Mouse (Mus musculus): ENCODE results near the gene Enc1.
"Not testable (repeated sequence)": the region's sequence is repeated elsewhere in the genome, so short reads cannot be mapped to it uniquely, and the experiment has no call there.

The Enc1 gene

DNA sequence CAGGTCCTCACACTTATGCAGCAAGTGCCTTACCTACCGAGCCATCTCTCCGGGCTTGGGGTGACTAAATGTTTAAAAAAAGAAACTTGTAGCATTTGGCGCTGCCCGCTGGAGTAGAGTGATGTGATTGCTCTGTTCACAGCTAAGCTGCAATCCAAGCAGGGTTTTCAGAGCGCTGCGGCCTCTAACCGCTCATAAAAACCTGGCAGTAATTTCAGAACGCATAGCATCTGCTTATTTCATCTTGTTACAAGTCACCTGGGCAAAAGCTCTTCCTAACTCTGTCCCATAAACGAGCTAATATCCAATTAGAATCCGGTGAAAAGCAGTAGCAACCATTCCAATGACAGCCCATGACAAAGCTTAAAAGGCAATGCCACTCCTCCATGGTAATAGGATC, 21.8 kb downstream of the Enc1 start:
- in situ Hi-C loops (cut with MboI; ENCODE audit: low pct_unique_long_range_greater_than_20kb in 1 of 2, low sequenced_read_pairs in 2 of 2, unreplicated experiment in 1 of 2) = no loop called here

DNA sequence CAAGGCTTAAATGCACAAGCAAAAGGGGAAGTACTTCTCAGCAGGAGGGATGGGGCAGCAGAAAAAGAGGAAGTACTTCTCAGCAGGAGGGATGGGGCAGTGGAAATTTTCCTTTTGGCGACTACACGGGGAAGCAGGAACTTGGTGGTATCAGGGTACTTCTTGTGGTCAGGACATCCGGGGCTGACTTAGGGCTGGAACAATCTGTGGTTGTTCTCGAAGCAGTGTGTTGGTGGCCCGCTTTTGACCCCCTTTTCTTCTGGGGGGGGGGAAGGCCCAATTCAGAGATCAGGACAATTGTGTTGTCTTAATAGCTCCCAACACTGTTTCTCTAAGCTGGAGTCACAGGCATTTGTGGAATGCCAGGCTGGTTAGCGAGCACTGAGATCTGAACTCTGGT, 24.6 kb downstream of the Enc1 start:
- in situ Hi-C loops (cut with MboI; ENCODE audit: low pct_unique_long_range_greater_than_20kb in 1 of 2, low sequenced_read_pairs in 2 of 2, unreplicated experiment in 1 of 2) = not testable (repeated sequence)

DNA sequence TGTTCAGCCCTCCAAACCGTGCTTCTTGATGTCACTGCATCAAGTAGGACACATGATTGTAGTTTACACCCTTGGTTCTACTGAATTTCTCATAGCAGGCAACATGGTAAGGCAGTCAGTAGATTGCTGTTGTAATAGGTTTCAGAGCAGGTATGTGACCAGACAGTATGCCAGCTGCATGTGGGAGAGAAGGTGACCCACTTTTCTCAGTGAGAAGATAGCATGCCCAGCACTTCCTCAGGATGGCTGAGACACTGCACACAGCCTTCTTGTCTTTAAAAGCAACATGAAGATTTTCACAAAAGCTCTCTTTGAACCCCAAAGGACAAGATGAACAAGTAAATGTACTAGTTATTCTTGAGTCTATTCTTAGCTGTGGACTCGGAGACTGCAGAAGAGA, 29.8 kb downstream of the Enc1 start:
- in situ Hi-C loops (cut with MboI; ENCODE audit: low pct_unique_long_range_greater_than_20kb in 1 of 2, low sequenced_read_pairs in 2 of 2, unreplicated experiment in 1 of 2) = no loop called here

DNA sequence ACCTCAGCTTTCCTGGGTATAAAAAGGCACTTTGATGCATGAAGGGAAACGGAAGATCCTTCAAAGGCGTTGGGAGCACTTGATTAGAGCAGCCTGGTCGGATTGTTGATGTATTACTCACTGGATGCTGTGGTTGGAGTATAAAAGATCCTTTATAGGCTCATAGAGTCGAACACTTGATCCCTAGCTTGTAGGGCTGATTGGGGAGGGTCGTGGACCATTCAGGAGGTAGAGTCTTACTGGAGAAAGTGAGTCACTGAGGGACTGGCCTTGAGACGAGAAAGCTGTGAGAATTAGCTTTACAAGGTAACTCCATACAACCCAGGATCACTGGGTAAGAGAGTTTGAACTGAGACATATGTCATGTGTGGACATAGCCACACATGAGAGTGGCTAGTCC, 30.7 kb downstream of the Enc1 start:
- in situ Hi-C loops (cut with MboI; ENCODE audit: low pct_unique_long_range_greater_than_20kb in 1 of 2, low sequenced_read_pairs in 2 of 2, unreplicated experiment in 1 of 2) = no loop called here

DNA sequence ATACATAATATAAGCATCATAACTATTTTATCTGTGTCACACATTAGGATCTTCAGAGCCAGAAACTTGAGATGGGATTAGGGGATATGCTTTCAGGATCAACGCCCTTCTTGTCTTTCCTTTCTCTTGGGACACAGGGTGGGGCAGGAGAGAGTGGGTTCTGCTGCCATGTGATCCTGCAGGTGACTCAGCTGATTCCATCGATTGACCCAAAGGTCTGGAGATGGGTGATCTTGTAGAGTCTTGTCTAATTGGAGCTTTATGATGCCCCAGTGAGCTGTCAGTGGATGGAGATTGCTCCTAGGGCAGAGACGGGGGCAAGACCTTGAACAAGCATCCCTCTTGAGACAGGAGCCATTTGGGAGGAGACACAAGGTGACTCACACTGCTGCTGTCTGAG, 33.9 kb downstream of the Enc1 start:
- in situ Hi-C loops (cut with MboI; ENCODE audit: low pct_unique_long_range_greater_than_20kb in 1 of 2, low sequenced_read_pairs in 2 of 2, unreplicated experiment in 1 of 2) = no loop called here

DNA sequence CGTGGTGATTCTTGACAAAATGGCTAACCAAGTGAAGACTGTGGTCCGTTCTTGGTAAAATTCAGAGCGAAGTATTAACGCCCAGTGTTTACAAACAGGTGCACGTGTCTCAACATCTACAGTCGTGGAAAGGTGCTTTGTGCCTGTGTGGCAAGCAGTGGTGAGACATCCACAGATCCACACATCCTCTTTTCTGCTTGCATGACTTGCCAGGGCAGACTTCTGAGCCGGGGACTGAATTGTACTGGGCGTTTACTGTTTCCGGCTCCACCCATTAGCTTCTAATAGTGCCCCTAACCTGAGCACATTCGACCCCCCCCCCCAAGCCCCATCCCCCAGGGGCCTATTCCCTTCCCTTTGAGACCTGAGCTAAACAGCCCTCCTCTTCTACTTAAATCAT, 34.6 kb downstream of the Enc1 start:
- in situ Hi-C loops (cut with MboI; ENCODE audit: low pct_unique_long_range_greater_than_20kb in 1 of 2, low sequenced_read_pairs in 2 of 2, unreplicated experiment in 1 of 2) = no loop called here

DNA sequence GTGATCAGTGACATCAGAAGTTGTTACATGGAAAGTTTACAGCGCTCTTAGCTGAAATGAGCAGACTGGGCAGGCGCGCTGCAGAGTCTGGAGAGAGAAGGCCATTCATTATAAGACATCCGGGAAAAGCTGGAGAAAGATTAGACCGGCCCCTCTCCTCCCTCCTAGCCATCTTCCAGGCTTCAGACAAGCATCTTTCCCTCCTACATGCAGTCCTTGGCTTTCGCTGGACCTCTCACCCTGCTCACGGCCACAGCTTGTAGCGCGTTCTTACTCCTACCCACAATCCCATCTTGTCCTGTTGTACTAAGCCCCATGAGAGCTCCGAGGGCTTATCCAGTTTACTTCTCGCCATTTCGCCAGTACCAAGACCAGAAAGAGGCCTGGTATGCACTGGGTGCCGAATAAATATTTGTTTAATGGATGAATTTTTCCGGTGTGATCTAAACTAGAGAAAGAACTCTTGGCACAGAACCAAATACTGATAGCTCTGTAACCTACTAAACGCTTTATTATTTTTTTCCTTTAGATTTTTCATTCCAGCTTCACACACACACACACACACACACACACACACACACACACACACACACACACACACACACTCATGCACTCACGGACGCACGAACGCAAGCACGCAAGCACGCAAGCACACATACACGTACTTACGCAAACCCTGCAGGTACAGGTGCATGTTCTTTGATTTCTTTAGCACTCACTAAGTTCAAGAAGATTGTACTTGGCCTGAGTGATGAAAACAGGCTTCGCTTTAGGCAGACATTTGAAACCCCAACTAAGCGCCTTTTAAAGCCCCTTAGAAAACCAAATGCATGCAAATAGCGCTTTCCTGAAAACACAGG, 41.4 kb downstream of the Enc1 start:
- in situ Hi-C loops (cut with MboI; ENCODE audit: low pct_unique_long_range_greater_than_20kb in 1 of 2, low sequenced_read_pairs in 2 of 2, unreplicated experiment in 1 of 2) = no loop called here

DNA sequence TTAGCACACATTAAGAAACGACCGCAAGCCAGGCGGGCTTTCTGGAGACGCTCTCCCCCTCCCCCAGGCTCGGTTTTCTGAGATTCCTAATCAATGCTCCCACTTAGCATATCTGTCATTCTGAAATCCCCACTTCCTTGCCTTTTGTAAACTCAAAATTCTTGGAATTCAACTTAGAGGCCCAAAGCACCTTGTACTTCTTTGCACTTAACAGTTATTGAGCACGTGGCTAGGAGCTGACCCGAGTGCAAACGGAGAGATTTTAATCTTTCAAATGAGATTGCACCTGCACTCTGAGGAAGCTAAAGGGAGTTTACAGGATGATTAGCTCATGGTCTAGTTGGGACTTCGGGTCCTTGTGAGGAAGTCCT, 42.0 kb downstream of the Enc1 start:
- in situ Hi-C loops (cut with MboI; ENCODE audit: low pct_unique_long_range_greater_than_20kb in 1 of 2, low sequenced_read_pairs in 2 of 2, unreplicated experiment in 1 of 2) = no loop called here

DNA sequence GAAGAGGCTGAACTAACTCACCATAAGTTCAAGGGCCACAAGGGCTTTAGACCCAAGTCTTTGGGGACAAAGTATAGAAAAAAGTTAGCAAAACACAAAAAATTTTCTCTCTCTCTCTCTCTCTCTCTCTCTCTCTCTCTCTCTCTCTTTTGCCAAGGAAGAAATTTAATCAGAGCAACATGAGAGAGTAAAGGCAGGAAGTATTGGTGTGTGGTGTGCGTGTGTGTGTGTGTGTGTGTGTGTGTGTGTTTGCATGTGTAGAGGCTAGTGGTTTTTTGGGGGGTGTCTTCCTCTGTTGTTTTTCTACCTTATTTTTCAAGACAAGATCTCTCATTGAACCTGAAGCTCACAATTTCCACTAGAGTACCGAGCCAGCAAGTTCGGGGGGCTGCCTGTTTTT, 46.1 kb downstream of the Enc1 start:
- in situ Hi-C loops (cut with MboI; ENCODE audit: low pct_unique_long_range_greater_than_20kb in 1 of 2, low sequenced_read_pairs in 2 of 2, unreplicated experiment in 1 of 2) = no loop called here

DNA sequence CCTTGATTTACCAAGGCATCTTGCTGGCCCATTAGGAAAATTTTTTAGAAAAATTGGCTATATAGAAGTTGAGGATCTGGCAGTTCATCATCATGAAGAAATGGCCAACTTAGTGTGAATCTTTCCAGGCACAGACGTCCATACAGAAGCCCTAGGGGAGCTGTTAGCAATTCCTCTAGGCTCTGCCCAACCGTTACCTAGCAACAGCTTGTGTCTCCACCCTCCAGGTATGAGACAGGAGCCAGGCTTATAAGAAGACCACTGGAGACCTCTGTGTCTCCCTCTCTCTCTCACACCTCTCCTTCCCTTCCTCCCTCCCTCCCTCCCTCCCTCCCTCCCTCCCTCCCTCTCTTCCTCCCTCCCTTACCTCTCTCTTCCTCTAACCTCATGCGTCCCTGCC, 49.8 kb downstream of the Enc1 start:
- in situ Hi-C loops (cut with MboI; ENCODE audit: low pct_unique_long_range_greater_than_20kb in 1 of 2, low sequenced_read_pairs in 2 of 2, unreplicated experiment in 1 of 2) = loop anchor here in 1 of 2 experiments (10.0 kb wide), 1 partner anchor 46 kb away; the partner anchor contains the start of gene Enc1

DNA sequence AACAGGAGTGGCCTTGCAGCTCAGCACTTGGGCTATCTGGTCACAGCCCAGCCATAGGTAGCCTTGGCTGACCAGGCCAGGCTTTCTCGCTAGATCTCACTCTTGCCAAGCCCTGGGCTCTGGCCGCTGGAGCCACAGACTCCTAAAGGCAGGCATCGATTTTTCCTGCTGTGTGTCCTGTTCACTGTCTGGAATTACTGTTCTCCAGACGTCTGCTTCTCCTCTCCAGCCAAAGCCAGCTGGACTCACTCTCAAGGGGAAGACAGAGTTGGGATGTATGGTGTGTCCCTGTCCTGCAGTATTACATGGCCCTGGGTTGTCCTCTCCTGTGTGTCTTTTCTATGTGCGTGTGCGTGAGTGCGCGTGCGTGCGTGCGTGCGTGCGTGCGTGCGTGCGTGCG, 50.4 kb downstream of the Enc1 start:
- in situ Hi-C loops (cut with MboI; ENCODE audit: low pct_unique_long_range_greater_than_20kb in 1 of 2, low sequenced_read_pairs in 2 of 2, unreplicated experiment in 1 of 2) = loop anchor here in 1 of 2 experiments (10.0 kb wide), 1 partner anchor 47 kb away; the partner anchor contains the start of gene Enc1

DNA sequence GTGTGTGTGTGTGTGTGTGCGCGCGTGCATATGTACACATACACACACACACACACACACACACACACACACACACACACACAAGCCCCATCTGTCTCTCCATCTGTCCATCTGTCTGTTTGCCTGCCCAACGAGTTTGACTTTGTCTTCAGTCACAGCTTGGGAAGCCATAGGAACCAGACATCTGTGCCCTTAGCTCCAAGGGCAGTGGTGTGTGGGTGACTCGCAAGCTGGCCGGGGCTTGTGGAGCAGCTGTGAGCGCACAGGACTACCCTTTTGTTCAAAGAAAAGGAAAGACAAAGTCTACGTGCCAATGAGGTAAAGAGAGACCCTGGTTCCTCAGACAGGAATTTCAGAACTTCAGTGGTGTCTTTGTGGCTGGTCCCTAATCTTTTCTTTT, 51.1 kb downstream of the Enc1 start:
- in situ Hi-C loops (cut with MboI; ENCODE audit: low pct_unique_long_range_greater_than_20kb in 1 of 2, low sequenced_read_pairs in 2 of 2, unreplicated experiment in 1 of 2) = loop anchor here in 1 of 2 experiments (10.0 kb wide), 1 partner anchor 47 kb away; the partner anchor contains the start of gene Enc1

DNA sequence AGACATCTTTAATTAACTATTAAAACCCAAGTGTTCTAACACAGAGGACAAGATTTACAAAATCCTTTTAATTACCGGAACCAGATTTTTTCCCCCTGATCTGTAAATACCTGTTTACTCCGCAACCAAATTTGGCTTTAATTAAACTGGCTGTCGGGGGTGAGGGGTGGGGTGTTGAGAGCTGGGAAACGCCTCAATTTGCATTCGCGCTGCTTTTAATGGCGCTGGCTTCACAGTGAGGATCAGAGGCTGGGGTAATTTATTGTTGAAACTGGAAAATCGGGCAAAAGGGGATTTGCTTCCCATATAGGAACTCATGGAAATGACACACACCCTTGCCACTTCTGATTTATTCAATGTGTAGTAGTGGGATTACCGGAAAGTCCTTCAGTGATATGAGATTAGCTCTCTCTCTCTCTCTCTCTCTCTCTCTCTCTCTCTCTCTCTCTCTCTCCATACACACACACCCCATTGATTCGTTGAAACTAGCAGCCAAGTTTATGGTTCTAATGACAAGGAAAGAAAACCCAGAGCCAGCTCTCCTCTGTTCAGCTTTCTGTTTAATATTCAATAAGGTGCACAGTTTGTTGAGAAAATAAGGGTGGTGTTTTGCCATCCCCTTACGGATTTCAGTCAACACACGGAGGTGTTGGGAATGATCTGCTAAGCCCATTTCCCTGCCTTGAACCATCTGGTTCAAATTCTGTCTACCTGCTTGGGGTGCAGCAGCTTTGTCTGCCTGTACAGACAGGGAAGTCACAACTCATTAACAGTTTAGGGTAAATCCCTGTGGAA, 51.7 kb downstream of the Enc1 start:
- in situ Hi-C loops (cut with MboI; ENCODE audit: low pct_unique_long_range_greater_than_20kb in 1 of 2, low sequenced_read_pairs in 2 of 2, unreplicated experiment in 1 of 2) = loop anchor here in 1 of 2 experiments (10.0 kb wide), 1 partner anchor 48 kb away; the partner anchor contains the start of gene Enc1

DNA sequence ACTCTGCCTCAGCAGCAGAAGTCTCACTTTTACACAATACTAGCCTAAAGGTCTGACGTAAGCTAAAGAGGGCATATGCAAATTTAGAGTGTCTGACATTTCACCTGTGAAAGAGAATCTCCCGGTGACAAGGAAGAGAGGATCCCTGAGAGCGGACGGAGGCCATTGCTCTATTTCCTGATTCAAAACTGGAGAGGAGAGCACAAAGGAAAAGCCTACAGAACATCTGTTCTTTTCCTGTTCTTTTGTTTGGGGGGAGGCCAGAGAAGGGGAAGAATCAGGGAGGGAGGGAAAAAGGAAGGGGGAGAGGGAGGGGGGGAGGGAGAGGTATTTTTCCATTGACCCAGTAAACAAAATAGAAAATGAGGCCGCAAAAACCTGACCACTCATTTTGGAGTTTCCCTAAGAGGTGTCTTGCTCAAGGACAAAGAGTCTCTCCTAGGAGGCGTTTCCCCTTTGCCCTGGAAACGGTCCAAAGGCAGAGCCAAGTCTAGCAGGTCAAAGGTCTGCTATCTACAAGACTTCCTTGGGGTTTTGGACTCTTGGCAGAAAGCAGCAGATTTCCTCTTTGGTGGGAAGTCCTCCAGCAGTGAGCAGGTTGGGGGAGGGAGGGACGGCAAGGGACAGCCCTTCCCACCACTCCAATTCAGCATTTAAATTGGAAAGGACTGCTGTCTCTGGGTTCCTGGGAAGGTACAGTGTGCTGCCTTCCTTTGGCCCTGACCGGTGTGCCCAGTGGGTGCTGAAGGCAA, 54.4 kb downstream of the Enc1 start:
- in situ Hi-C loops (cut with MboI; ENCODE audit: low pct_unique_long_range_greater_than_20kb in 1 of 2, low sequenced_read_pairs in 2 of 2, unreplicated experiment in 1 of 2) = loop anchor here in 1 of 2 experiments (10.0 kb wide), 1 partner anchor 50 kb away; the partner anchor contains the start of gene Enc1

DNA sequence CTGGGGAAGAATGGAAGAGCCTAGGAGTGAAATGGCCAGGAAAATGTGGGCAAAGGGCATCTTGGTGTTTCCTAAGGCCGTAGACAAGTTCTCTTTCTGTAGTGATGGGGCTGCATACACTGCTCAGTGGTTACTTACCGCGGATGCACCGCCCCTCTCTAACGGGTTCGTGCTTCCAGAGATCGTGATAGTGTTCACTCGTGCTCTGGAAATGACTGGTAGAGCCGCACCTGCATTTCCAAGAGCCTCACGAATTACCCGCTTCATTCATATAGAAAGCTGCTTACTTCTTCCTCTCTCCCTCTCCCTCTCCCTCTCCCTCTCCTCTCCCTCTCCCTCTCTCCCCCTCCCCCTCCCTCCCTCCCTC, 54.9 kb downstream of the Enc1 start:
- in situ Hi-C loops (cut with MboI; ENCODE audit: low pct_unique_long_range_greater_than_20kb in 1 of 2, low sequenced_read_pairs in 2 of 2, unreplicated experiment in 1 of 2) = loop anchor here in 1 of 2 experiments (10.0 kb wide), 1 partner anchor 51 kb away; the partner anchor contains the start of gene Enc1

DNA sequence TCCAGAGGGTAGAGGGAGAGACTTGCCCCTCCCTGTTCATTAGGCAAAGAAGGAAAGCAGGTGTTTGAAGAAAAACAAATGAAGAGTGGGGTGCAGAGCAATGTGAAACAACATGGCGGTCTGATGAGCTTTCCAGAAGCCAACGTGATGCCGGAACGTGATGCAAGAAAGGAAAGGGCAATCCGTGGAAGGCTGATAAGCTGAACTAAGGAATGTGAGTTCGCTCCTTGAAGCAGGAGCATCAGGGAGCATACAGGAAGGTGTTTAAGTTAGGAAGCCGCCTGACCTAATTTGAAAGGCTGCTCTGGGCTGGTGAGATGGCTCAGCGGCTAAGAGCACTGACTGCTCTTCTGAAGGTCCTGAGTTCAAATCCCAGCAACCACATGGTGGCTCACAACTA, 55.4 kb downstream of the Enc1 start:
- in situ Hi-C loops (cut with MboI; ENCODE audit: low pct_unique_long_range_greater_than_20kb in 1 of 2, low sequenced_read_pairs in 2 of 2, unreplicated experiment in 1 of 2) = loop anchor here in 1 of 2 experiments (10.0 kb wide), 1 partner anchor 51 kb away; the partner anchor contains the start of gene Enc1

DNA sequence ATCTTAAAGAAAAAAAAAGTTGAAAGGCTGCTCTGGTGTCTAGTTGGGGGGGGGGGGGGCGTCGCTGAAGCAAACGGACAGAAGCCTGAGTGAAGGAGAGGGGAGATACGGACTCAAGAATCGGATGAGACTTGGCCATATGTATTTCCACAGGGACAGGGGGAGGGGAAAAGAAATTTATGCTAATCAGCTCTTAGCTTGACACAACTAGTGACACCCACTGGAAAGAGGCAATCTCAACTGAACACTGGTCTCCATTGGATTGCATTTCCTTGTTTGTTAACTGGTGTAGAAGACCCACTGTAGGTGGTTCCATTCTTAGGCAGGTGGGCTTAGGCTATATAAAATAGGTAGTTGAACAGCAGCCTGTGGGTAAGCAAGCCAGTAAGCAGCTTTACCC, 55.9 kb downstream of the Enc1 start:
- in situ Hi-C loops (cut with MboI; ENCODE audit: low pct_unique_long_range_greater_than_20kb in 1 of 2, low sequenced_read_pairs in 2 of 2, unreplicated experiment in 1 of 2) = loop anchor here in 1 of 2 experiments (10.0 kb wide), 1 partner anchor 52 kb away; the partner anchor contains the start of gene Enc1

DNA sequence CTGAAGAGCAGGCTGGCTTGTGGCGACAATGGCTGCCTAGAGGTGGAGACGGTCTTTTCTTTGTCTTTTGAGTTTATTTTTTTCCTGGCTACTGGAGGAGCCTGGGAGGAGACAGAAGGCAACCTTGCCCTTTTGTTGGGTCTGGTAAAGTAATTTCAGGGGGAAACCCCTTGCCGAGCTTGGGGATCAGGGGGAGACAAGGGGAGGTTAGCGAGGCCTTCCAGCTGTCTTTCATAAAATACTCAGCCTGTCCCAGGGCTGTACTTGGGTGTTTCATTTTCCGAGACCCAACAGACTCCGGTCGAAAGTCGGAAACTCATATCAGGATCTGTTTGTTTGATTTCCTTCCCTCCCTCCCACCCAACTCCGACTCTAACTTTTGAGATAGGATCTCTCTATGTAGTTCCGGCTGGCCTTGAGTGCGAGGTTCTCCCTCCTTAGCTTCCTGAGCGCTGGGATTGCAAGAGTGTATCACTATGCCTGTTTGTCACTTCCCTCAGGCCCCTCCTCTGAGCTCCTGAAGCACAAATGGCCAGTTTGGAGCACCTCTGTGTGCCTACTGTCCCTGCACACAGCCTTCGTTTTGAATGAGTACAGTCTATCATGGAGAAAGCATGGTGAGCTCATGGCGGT, 56.6 kb downstream of the Enc1 start:
- in situ Hi-C loops (cut with MboI; ENCODE audit: low pct_unique_long_range_greater_than_20kb in 1 of 2, low sequenced_read_pairs in 2 of 2, unreplicated experiment in 1 of 2) = loop anchor here in 1 of 2 experiments (10.0 kb wide), 1 partner anchor 53 kb away; the partner anchor contains the start of gene Enc1

All from mouse embryonic stem cell (cell line).